Mouse (Mus musculus): ENCODE measurements around the gene Jak1.

DNA sequence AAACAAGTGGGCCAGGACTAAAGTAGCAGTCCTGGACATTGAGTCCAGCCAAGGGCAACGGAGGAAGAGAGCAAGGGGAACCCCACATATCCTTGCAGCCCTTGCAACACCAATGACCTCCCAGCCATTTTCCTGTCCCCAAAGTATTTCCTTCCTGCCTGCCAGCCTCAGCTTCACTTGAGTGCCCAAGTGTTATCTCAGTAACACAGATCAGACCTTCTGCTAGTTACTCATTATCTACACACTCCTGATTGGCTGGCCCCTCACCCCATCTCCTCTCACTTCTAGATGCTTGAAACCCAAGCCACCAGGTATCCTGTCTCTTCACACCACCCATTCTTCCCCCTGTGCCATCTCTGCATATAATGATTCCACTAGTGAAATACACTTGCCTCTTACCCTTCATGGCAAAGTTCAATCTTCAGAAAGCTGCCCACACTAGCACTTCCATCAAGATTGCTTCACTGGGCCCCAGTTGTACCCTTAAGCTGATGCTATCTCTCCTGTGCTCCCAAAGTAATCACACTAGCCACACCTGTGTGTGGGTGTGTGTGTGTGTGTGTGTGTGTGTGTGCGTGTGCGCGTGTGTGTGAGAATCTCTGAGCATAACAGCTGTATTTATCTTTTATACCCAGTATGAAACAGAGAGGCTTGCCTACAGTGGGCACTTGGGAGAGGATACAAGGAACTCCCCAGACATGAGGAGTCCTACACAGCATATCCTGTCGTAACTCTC lies 72.7 kb downstream of the Jak1 start:
- TF ChIP-seq CTCF (IDR thresholded peaks at IDR 0.05; ENCODE audit: low read depth, low read length) (no peak), POLR2A (IDR thresholded peaks at IDR 0.05; ENCODE audit: insufficient read depth, low read length) (no peak), EP300 (IDR thresholded peaks at IDR 0.05; ENCODE audit: insufficient read depth, low read depth, low read length) (no peak)
